Mouse (Mus musculus) bone marrow, adult 2 months (tissue): ENCODE data around the gene Eif3b.

Experiments
- CTCF ChIP-seq: fragments of 200-500 bp; IDR thresholded peaks from 2 replicates; pipeline ENCODE4 v1.5.1; 2011; ENCODE audit warnings: low read length, control low read depth; ENCODE audit not compliant: control insufficient read depth, insufficient read depth
- POLR2A ChIP-seq: fragments of 200-500 bp; IDR thresholded peaks from 2 replicates; pipeline ENCODE4 v1.6.1; 2011; ENCODE audit warnings: low read depth, mild to moderate bottlenecking, control low read depth, low read length, borderline replicate concordance; ENCODE audit not compliant: control insufficient read depth

GRCm38 (mm10) chr5:140414647-140415046 lies 4.5 kb upstream of the Eif3b start:
- no peak for TF ChIP-seq CTCF
- no peak for TF ChIP-seq POLR2A
